Mouse (Mus musculus): ENCODE data around the gene Exoc2. TPM values are rescaled to one million over a fixed set of nuclear protein-coding genes. Genes with fewer than 3 reads are reported as not detected.

The Exoc2 gene
- polyA plus RNA-seq, 1 experiment from 2014 or later = 27.4 TPM

DNA sequence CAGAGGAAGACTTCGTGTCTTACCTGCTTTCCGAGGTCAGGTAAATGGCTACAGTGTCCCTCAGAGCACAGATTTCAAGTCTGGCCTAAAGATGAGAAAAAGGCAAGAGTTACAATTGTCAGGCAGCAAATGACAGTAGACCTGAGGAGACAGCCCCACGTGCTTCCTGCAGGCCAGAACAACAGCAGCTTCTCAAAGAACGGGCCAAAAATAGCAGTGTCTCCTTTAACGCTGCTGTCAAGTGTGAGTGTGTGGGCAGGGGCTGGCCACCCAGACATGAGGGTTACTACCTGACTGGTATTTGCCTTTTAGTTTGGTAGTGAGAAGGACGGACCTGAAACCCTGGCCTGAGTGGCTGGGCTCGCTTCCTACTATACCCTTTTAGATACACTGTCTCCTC lies 153.3 kb downstream of the Exoc2 start:
- Histone ChIP-seq H3K9me3 (replicated peaks) (no peaks in the 10 kb centered on the region), H3K4me2 (replicated peaks) (no peak overlapping the region), H3K36me3 (peaks cover 20% of the 10 kb centered on the region), H3K4me3 (replicated peaks) (no peak overlapping the region), H3K27ac (replicated peaks) (no peak overlapping the region), H3K4me1 (no peaks in the 10 kb centered on the region), H3K9ac (no peak overlapping the region), H3K27me3 (no peaks in the 10 kb centered on the region)
- ATAC-seq (ENCODE audit: insufficient number of reproducible peaks, low FRiP score, low TSS enrichment, low read depth) = no peak
- 84% methylated on average over 7 of the region's 7 CpGs for WGBS

DNA sequence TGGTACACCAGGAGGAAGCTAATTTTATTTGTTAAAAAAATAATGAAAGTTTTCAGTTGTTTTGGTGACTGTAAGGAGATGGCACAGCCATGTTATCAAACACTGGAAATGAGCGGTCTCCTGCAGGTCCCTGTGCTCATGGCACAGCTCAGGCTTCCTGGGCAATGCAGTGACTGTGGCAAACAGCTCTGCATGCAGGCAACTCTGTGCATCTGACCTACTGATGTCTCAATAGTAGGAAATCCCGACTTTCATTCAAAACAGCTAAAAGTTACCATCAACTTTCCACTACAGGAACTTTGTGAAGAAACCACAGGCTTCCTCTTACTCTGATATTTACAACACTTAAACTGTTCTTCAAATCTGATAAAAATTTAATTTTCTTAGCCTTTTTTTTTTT lies 154.0 kb downstream of the Exoc2 start:
- Histone ChIP-seq H3K27ac (replicated peaks) (no peak overlapping the region), H3K27me3 (no peaks in the 10 kb centered on the region), H3K4me1 (no peaks in the 10 kb centered on the region), H3K9me3 (replicated peaks) (no peaks in the 10 kb centered on the region), H3K9ac (no peak overlapping the region), H3K4me3 (replicated peaks) (no peak overlapping the region), H3K36me3 (peaks cover 26% of the 10 kb centered on the region), H3K4me2 (replicated peaks) (no peak overlapping the region)
- no peak for ATAC-seq (ENCODE audit: insufficient number of reproducible peaks, low FRiP score, low TSS enrichment, low read depth)
- WGBS = 91% methylated on average over 2 of the region's 2 CpGs

DNA sequence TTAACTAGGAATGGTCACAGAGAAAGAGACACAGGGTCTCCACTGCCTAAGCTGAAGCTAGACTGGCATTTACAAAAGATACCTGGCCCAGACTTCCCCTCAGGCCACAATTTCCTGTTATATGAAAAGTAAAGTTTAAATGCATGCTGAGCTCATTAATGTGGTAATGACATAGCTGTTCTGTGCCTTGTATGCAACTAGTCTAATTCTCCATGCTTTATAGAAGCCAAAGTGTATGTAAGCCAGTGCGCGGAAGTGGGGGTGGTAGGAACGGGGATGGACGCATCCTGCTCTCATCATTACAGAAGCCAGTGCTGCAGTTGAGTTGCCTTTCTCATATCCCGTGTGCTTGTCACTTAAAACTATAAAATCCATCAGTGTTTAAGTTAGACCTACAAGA lies 156.5 kb downstream of the Exoc2 start:
- H3K4me2 ChIP-seq (replicated peaks) = no peak overlapping the region
- no peaks in the 10 kb centered on the region for H3K27me3 ChIP-seq
- H3K4me3 ChIP-seq (replicated peaks) = no peak overlapping the region
- ATAC-seq (ENCODE audit: insufficient number of reproducible peaks, low FRiP score, low TSS enrichment, low read depth) = no peak
- H3K9me3 ChIP-seq (replicated peaks) = no peaks in the 10 kb centered on the region
- no peaks in the 10 kb centered on the region for H3K4me1 ChIP-seq
- no peak overlapping the region for H3K27ac ChIP-seq (replicated peaks)
- 88% methylated on average over 5 of the region's 5 CpGs for WGBS
- H3K36me3 ChIP-seq = peaks cover 26% of the 10 kb centered on the region
- no peak overlapping the region for H3K9ac ChIP-seq

DNA sequence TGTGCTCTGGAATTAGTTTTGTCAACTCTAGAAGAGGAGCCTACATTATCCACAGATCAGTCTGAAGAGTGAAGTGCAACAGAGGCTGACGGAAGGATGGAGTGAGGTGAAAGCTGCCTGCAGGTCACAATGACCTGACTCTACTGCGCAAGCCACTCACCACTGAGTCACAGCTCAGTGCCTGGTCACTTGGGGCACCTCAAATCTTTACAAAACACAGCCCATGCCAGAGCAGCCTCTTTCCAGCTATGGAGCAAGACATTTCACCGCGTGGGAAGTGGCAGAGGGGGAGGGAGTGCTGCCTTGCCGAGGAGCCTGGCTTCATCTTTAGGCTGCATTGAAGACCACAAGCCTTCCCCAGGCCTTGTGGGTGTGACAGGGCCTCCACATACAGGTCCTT lies 159.6 kb downstream of the Exoc2 start:
- WGBS = 90% methylated on average over 5 of the region's 5 CpGs
- no peak for ATAC-seq (ENCODE audit: insufficient number of reproducible peaks, low FRiP score, low TSS enrichment, low read depth)
- Histone ChIP-seq H3K9me3 (replicated peaks) (no peaks in the 10 kb centered on the region), H3K27ac (replicated peaks) (no peak overlapping the region), H3K36me3 (peaks cover 14% of the 10 kb centered on the region), H3K9ac (no peak overlapping the region), H3K4me1 (no peaks in the 10 kb centered on the region), H3K4me3 (replicated peaks) (no peak overlapping the region), H3K4me2 (replicated peaks) (no peak overlapping the region), H3K27me3 (no peaks in the 10 kb centered on the region)

DNA sequence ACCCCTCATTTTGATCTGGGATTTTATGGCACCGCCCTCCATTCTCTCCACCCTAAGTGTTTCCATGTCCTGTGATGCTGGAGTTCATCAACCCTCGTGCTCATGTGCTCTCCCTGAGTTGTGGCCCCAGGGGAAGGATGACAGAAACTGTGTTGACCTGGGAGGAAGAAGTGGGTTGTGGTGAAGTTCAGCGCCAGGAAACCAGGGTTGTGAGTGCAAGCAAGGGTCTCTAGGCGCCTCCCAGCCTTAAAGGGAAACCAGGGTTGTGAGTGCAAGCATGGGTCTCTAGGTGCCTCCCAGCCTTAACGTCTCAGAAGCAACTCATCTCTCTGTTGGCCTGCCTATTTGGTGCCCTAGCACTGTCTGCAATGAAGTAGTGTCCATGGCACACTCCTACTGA lies 160.4 kb downstream of the Exoc2 start:
- Histone ChIP-seq H3K9ac (no peak overlapping the region), H3K4me1 (no peaks in the 10 kb centered on the region), H3K4me2 (replicated peaks) (no peak overlapping the region), H3K36me3 (peaks cover 8% of the 10 kb centered on the region), H3K4me3 (replicated peaks) (no peak overlapping the region), H3K27me3 (no peaks in the 10 kb centered on the region), H3K27ac (replicated peaks) (no peak overlapping the region), H3K9me3 (replicated peaks) (no peaks in the 10 kb centered on the region)
- 76% methylated on average over 5 of the region's 5 CpGs for WGBS
- no peak for ATAC-seq (ENCODE audit: insufficient number of reproducible peaks, low FRiP score, low TSS enrichment, low read depth)

DNA sequence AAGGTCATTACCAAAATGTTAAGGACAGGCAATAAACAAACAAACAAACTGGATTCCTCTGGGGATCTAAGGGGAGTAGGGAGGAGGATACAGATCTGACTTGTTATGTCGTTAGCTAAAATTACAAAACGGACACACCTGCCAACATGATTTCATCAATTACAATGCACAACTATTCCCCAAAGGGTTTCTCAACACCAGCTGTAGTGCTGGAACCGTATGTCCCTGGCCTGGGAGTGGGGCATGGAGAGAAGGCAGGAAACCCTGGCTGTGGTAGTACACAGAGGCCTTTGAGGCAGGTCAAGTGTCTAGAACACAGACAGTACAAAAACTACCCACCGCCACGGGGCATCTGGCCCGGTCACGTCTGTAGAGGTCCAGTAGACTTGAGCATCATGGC lies 164.7 kb downstream of the Exoc2 start:
- 78% methylated on average over 7 of the region's 7 CpGs for WGBS
- no peaks in the 10 kb centered on the region for H3K9me3 ChIP-seq (replicated peaks)

DNA sequence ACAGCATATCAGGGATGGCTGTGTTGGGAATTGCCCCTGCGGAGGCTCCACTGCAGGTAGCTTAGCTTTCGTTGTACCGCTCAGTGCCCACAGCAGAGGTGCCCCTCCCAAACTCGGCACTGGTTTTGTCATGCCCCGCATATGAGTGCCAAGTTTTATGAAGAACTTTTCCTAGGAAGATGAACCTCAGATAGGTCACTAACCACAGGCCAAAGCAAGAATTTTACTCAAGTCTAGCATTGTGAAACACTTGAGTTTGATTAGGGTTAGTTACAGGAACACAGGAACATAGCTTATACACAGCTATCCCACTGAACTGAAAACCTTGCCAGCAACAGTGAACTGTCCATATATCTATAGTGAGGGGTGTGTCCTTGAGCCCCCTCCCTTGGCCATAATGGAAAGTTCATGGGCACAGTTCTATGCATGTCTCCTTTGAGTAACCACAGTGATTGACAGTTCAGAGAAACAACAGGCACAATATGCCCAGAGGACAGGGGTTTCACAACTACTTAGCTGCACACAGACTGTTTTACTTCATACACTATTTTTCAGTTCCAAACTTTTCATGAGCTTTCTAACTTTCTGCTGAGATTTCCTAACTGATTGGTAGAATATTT lies 171.4 kb downstream of the Exoc2 start:
- no peaks in the 10 kb centered on the region for H3K9me3 ChIP-seq (replicated peaks)

More for the DNA sequence above, 164.7 kb downstream of the Exoc2 start:
- no peak for ATAC-seq (ENCODE audit: insufficient number of reproducible peaks, low FRiP score, low TSS enrichment, low read depth)
- no peak overlapping the region for H3K4me2 ChIP-seq (replicated peaks)
- no peak overlapping the region for H3K9ac ChIP-seq
- H3K27ac ChIP-seq (replicated peaks) = no peak overlapping the region
- H3K4me1 ChIP-seq = no peaks in the 10 kb centered on the region
- H3K4me3 ChIP-seq (replicated peaks) = no peak overlapping the region
- no peaks in the 10 kb centered on the region for H3K27me3 ChIP-seq
- H3K36me3 ChIP-seq = no peaks in the 10 kb centered on the region; the same call in 1 of the 2 replicates

DNA sequence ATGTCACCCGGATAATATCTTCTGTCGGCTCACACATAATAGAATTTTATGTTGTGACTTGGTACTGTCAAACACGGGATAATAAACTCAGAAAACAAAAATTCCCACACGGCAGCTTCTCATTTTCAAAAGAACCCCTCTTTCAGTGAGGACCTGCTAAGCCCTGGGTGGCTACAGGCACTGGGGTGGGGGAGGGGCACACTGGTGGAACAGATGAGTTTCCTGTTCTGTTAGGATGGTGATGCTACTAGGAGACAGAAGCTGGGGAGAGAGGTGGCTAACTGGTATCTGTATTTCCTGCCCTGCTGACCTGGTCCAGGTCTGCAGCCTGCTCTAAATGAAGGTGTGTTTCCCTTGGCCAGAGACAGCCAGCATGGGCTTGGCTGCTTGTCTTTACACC lies 172.0 kb downstream of the Exoc2 start:
- H3K4me3 ChIP-seq (replicated peaks) = no peak overlapping the region
- WGBS = 55% methylated on average over 4 of the region's 4 CpGs
- no peak for ATAC-seq (ENCODE audit: insufficient number of reproducible peaks, low FRiP score, low TSS enrichment, low read depth)
- H3K36me3 ChIP-seq = no peaks in the 10 kb centered on the region
- H3K9ac ChIP-seq = no peak overlapping the region
- H3K4me2 ChIP-seq (replicated peaks) = no peak overlapping the region
- H3K27me3 ChIP-seq = no peaks in the 10 kb centered on the region
- no peaks in the 10 kb centered on the region for H3K9me3 ChIP-seq (replicated peaks)
- no peak overlapping the region for H3K27ac ChIP-seq (replicated peaks)
- H3K4me1 ChIP-seq = no peaks in the 10 kb centered on the region

More for the DNA sequence above, 171.4 kb downstream of the Exoc2 start:
- no peaks in the 10 kb centered on the region for H3K36me3 ChIP-seq
- no peaks in the 10 kb centered on the region for H3K27me3 ChIP-seq
- no peak overlapping the region for H3K9ac ChIP-seq
- H3K4me1 ChIP-seq = no peaks in the 10 kb centered on the region
- 83% methylated on average over 5 of the region's 5 CpGs for WGBS
- no peak for ATAC-seq (ENCODE audit: insufficient number of reproducible peaks, low FRiP score, low TSS enrichment, low read depth)
- H3K27ac ChIP-seq (replicated peaks) = no peak overlapping the region
- H3K4me2 ChIP-seq (replicated peaks) = no peak overlapping the region
- no peak overlapping the region for H3K4me3 ChIP-seq (replicated peaks)

DNA sequence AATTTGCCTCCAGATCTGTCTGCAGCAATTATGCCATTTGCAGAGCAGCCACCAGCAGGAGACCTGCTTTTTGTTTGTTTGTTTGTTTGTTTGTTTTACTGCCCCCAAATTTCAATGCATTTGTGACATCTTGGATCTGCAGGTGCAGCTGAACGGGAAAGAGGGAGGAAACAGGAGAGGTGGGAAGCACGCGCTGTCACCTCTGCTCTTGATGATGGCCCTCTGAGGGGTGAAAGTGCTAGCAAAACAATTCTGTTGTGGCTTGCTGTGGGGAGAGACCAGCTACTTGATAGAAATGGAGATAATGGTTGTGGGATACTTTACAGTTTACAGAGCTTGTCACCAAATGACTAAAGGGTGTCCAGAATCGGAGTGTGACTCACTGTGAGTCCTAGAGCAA lies 177.9 kb downstream of the Exoc2 start:
- no peak overlapping the region for H3K4me2 ChIP-seq (replicated peaks)
- no peaks in the 10 kb centered on the region for H3K27me3 ChIP-seq
- no peak overlapping the region for H3K4me3 ChIP-seq (replicated peaks)
- no peaks in the 10 kb centered on the region for H3K9me3 ChIP-seq (replicated peaks)
- ATAC-seq (ENCODE audit: insufficient number of reproducible peaks, low FRiP score, low TSS enrichment, low read depth) = no peak
- H3K9ac ChIP-seq = no peak overlapping the region
- H3K4me1 ChIP-seq = 0 out of 2 replicates have a peak, but pooled peaks cover 3% of the 10 kb centered on the region
- no peak overlapping the region for H3K27ac ChIP-seq (replicated peaks)
- 84% methylated on average over 4 of the region's 4 CpGs for WGBS
- no peaks in the 10 kb centered on the region for H3K36me3 ChIP-seq

DNA sequence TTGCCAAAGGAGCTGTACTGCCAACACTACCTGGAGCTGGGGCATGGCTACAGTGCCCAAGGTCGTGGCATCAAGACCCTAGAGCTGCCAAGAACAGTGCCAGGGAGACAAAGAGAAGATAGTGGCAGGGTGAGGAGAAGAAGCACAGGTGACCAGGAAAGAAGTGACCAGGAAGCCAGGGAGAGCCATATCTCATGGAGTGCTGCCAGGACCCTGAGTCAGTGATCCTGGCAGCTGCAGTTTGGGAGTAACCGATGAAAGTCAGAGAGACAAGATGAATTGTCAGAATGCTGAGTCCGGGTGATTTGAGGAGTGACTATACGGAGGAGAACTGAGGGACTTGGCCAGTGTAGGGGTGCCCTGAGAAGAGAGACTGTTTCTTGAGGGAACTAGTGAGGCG lies 180.3 kb downstream of the Exoc2 start:
- Histone ChIP-seq H3K9ac (no peak overlapping the region), H3K27me3 (no peaks in the 10 kb centered on the region), H3K4me1 (0 out of 2 replicates have a peak, but pooled peaks cover 3% of the 10 kb centered on the region), H3K4me3 (replicated peaks) (no peak overlapping the region), H3K9me3 (replicated peaks) (no peaks in the 10 kb centered on the region), H3K27ac (replicated peaks) (no peak overlapping the region), H3K4me2 (replicated peaks) (no peak overlapping the region), H3K36me3 (no peaks in the 10 kb centered on the region)
- no peak for ATAC-seq (ENCODE audit: insufficient number of reproducible peaks, low FRiP score, low TSS enrichment, low read depth)
- WGBS = 81% methylated on average over 5 of the region's 5 CpGs

DNA sequence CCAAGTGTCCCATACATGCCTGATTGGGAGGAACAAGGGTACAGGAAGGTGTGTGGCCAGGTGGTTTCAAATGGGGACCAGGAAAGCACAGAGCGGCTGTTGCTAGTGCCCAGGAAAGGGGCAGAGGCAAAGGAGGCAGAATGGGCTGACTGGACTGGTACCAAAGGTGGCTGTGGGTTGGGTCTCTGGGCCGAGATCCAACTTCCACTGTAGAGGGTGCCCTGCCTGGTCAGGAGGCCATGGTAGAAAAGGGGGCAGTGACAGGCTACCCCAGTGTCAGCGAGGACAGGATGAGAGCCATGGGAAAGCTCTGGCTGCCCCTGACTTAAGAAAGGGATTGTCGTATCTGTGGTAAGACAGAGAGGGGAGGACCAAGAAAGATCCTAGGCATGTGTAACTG lies 180.7 kb downstream of the Exoc2 start:
- H3K4me2 ChIP-seq (replicated peaks) = no peak overlapping the region
- H3K4me1 ChIP-seq = 0 out of 2 replicates have a peak, but pooled peaks cover 3% of the 10 kb centered on the region
- no peak for ATAC-seq (ENCODE audit: insufficient number of reproducible peaks, low FRiP score, low TSS enrichment, low read depth)
- H3K27me3 ChIP-seq = no peaks in the 10 kb centered on the region
- H3K27ac ChIP-seq (replicated peaks) = no peak overlapping the region
- no peak overlapping the region for H3K9ac ChIP-seq
- 82% methylated on average over 4 of the region's 4 CpGs for WGBS
- no peak overlapping the region for H3K4me3 ChIP-seq (replicated peaks)
- no peaks in the 10 kb centered on the region for H3K36me3 ChIP-seq
- no peaks in the 10 kb centered on the region for H3K9me3 ChIP-seq (replicated peaks)

DNA sequence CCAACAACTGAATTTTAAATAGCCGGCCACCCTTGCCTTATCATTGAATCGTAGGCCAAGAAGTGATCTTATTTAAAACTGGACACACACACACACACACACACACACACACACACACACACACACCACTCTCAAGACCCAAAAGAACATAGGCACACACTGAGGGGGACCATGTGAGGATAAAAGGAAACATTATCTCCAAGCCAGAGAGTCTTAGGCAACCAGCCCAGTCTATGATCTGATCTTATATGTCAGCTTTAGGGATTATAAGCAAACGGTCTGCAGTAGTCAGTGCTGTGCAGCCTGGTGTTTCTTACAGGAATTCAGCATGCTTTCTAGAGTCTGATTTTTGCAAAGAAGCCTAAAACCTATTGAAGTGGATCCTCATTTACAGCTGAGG lies 181.2 kb downstream of the Exoc2 start:
- 55% methylated on average over 3 of the region's 3 CpGs for WGBS

More for the DNA sequence above, 181.2 kb downstream of the Exoc2 start:
- Histone ChIP-seq H3K36me3 (no peaks in the 10 kb centered on the region), H3K27me3 (no peaks in the 10 kb centered on the region), H3K4me3 (replicated peaks) (no peak overlapping the region), H3K9me3 (replicated peaks) (no peaks in the 10 kb centered on the region), H3K9ac (no peak overlapping the region), H3K4me1 (0 out of 2 replicates have a peak, but pooled peaks cover 3% of the 10 kb centered on the region), H3K27ac (replicated peaks) (no peak overlapping the region), H3K4me2 (replicated peaks) (no peak overlapping the region)
- no peak for ATAC-seq (ENCODE audit: insufficient number of reproducible peaks, low FRiP score, low TSS enrichment, low read depth)
